Mouse (Mus musculus) inflammation-experienced regulatory T-cells, adult 6 months (primary cell): ENCODE measurements around the gene Gm5741. TPM values are rescaled to one million over a fixed set of nuclear protein-coding genes. Genes with fewer than 3 reads are reported as not detected.
"Not testable (repeated sequence)": the region's sequence is repeated elsewhere in the genome, so short reads cannot be mapped to it uniquely, and the experiment has no call there.

Source experiments
- ATAC-seq: one replicate; pipeline ENCODE4 v1.8.0; 2017
- polyA plus RNA-seq, 3 experiments: library from polyadenylated mRNA; unstranded; fragments of 100-300 nt; shearing (Covaris generic); gene quantifications; one replicate each; pipeline ENCODE4 v1.2.1; 2017

Gene Gm5741
- 1 to 10 TPM in 2 of 3 experiments, not detected in 1; 1.9 to 3.3 TPM for polyA plus RNA-seq

DNA sequence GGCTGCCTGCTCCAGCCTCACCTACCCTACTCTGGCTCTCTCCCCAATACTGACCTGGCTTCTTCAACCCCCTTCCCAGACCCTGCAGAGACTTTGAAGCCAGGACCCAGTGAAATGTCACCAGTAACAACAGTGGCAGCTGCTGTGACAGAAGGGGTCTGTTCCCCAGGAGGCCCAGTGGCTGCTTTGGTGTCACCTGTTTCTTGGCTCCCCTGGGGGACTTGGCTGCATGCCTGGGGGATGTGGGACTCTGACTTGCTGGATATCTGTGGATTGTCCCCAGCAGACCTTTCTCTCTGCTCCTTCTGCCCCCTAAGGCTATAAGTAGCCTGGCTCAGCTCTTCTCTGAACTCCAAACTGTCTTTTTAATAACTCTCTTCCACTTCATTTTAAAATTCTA is at the start of gene Gm5741:
Gm5741 (minus strand) TSS at position 1 of the 400 bp plus-strand sequence.
- ATAC-seq: no peak

DNA sequence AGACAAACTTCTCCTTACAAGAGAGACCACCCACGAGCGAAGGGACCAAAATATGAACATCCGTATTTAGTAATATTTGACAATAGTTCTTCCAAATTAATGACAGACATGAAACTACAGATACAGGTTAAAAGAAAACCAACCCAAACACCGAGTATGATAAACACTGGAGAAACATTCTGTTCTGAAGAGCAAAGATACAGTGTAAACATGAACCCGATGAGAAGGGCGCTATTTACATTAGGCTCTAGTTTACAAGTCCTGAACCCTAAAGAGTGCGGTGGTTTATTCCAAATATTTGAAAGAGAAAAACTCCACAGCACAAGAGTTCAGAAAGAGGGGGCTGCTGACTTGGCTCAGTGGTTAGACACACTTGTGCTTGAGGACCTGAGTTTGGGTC is 49.2 kb upstream of the Gm5741 start:
- no peak for ATAC-seq

DNA sequence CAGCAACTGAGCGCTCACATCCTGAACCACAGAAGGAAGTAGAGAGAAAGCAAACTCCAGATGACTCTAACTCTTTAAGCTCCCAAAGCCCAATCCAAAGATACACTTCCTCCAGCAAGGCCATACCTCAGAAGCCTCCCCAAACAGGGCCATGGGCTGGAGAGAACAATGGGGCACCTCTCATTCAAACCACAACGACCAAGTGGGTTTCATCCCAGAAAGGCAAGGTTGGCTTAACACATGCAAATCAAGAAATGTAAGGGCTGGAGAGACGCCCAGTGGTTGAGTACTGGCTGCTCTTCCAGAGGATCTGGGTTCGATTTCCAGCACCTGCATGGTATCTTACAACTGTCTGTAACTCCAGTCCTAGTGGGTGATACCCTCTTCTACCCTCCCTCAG is 47.7 kb upstream of the Gm5741 start:
- no peak for ATAC-seq

DNA sequence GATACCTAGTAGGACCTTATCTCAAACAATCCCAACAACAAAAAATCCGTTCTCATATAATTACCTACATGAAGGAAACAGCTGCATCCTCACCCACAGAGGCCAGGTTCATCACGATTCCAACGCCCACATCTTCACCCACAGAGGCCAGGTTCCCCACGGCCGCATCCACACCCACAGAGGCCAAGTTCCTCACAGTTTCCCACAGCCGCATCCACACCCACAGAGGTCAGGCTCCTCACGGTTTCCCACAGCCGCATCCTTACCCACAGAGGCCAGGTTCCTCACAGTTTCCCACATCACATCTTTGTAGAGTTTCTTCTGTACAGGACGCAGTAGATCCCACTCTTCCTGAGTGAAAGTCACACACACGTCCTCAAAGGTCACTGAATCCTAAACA is 45.5 kb upstream of the Gm5741 start:
- ATAC-seq: no peak

DNA sequence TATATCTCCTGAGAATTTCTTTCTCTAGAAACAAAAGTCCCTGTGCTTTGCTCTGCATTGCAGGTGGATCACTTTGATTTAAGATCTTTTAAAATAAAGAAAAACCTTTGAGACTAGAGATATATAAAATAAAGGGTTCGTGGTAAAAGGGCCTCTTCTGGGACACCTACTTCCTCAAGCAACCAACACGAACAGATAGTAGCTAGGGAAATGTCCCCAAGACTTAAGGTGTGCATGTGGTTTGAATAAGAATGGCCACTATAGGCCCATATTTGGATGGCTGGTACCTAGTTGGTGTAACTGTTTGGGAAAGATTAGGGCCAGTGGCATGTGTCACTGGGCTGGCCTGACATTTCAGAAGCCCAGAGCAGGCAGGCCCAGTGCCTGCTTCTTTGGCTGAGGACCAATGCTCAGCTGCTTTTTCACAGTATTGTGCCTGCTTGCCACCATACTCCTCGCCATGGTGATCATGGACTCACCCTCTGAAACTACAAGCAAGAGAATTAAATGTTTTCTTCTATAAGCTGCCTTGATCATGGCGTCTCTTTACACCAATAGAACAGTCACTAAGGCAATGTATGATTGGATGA is 32.4 kb upstream of the Gm5741 start:
- ATAC-seq: no peak

DNA sequence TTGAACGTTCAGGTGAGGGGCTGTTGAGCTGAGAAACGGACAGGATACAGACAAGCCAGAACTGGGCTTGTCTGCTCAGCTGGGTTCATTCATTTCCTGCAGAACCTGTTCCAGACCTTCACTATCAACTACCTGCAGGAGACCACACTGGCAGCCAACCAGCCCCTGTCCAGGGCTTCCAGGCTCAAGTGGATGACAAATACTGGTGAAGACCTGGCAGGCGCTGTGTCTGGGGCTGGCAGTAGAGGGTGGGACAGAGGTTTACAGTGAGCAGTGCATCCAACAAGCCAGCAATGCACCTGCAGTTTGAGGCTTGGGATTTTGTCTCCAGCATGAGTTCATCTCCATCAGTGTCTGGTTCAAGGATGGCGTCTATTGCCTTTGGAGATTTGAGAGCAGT is 29.1 kb upstream of the Gm5741 start:
- no peak for ATAC-seq

DNA sequence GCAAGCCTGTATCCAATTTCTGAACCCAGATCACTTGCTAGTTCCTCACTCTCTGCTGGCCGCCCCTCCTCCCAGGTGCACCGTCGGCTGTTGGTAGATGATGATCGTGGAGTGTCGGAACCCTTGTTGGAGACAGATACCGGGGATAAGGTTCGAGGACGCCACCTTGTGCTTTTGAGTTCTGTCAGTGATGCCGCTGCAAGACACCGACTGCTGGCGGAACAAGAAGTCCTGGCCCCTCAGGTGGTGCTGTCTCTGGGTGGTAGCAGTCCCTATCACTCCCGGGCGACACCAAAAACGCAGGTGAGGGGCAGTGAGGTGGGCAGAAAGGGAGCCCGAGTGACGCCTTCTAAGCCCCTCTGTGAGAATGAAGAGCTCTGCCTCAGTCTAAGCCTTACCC is 28.4 kb upstream of the Gm5741 start:
- no peak for ATAC-seq

DNA sequence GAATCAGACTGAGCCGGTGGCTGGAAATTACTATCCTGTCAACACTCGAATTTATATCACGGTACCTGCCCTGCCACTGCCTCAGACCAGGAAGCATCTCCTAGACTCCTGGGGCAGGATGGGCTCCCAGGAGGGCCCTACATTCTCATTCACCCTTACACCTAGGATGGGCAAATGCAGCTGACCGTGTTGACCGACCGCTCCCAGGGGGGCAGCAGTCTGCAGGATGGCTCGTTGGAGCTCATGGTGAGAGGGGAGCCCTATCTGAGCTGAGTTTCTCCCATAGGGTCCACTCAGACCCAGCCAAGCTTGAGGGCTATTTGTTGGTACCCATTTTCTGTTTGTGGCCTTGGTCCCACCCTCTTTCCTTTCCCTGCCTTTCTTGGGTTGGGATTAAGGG is 27.8 kb upstream of the Gm5741 start:
- ATAC-seq: no peak

DNA sequence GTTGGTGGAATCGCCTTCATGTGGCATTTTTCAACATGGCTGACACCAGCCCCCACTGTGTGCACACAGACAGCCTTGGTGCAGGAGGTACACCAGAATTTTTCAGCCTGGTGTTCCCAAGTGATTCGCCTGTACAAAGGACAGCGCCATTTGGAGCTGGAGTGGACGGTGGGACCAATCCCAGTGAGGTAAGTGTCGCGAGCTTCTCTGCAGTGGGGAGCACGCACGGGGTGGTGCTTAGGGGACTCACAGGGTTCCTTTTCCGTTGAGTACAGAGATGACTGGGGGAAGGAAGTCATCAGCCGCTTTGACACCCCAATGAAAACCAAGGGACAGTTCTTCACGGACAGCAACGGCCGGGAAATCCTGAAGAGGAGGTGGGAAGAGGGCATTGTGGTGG is 27.3 kb upstream of the Gm5741 start:
- no peak for ATAC-seq

DNA sequence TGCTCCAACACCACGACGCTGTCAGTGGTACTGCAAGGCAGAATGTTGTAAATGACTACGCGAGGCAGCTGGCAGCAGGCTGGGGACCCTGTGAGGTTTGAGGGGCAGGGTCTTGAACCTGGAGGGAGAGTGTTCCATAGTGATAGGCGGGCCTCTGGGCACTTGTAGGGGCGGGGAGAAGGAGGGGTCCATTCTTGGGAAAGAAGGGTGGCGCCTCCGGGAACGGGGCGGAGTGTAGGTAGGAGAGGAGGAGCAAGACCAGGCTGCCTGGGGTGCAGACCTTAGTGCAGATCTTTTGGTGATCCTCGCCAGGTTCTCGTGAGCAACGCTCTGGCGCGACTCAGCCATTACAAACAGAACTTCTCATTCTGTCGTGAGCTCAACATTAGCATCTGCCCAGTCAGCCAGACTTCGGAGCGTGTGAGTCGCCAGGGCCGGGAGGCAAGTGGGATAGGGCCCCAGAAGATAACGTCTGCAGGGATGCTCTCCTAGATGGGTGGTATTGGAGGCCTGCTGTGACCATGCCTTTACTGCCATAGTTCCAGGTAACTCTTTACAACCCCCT is 23.8 kb upstream of the Gm5741 start:
- ATAC-seq: no peak

DNA sequence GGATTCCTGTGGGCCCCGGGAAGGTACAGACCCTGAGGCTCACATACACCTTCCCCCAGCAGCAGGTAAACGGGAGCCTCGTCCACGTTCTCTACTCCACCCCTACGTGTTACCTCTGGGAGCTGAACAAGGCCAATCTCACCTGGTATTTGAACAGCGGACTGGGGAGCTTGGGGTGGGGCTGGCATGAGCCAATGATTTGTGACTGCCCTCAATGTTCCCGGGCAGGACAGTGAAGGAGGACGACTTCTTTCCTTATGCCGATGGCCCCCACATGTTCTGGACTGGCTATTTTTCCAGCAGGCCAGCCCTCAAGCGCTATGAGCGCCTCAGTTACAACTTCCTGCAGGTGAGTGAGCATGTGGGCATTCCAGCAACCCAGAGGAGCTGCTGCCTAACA is 23.1 kb upstream of the Gm5741 start:
- ATAC-seq: no peak

DNA sequence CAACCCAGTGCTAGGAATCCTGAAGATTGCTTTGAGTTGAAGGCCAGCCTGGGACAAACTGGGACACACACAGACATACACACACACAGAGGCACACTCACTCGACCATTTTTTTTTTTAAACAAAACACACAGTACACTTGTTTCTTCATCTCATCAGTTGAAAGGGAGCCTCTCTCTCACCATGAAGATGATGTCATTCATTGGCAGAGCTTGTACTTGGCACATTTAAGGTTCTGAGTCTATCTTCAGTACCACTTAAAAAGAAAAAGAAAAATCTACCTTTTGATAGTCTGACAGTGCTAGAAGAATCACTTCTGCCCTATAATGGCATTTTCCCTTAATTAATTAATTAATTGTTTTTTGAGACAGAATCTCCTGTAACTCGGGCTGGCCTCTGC is 21.0 kb upstream of the Gm5741 start:
- ATAC-seq: no peak

DNA sequence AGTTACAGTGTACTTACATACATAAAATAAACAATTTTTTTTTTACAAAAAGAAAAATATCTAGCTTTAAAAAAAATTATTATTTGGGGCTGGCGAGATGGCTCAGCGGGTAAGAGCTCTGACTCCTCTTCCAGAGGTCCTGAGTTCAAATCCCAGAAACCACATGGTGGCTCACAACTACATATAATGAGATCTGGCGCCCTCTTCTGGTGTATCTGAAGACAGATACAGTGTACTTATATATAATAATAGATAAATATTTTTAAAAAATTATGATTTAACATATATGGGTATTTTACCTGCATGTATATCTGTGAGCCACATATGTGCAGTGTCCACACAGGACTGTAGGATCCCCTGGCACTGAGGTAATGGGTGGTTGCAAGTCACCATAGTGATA is 18.5 kb upstream of the Gm5741 start:
- no peak for ATAC-seq

DNA sequence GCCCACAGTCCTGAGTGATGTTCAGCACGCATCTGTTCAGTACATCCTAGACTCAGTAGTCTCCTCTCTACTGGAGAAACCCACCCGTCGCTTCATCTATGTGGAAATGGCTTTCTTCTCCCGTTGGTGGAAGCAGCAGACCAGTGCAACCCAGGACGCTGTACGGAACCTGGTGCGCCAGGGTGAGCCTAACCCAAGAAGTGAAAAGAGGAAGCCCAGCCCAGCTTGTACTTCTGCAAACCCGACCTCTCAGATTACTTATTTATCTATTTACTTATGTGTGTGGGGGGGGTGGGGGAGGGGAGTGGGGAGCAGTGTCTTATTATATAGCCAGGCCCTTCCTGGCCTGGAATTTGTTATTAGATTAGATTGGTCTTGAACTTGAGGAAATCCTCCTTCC is 16.9 kb upstream of the Gm5741 start:
- no peak for ATAC-seq

DNA sequence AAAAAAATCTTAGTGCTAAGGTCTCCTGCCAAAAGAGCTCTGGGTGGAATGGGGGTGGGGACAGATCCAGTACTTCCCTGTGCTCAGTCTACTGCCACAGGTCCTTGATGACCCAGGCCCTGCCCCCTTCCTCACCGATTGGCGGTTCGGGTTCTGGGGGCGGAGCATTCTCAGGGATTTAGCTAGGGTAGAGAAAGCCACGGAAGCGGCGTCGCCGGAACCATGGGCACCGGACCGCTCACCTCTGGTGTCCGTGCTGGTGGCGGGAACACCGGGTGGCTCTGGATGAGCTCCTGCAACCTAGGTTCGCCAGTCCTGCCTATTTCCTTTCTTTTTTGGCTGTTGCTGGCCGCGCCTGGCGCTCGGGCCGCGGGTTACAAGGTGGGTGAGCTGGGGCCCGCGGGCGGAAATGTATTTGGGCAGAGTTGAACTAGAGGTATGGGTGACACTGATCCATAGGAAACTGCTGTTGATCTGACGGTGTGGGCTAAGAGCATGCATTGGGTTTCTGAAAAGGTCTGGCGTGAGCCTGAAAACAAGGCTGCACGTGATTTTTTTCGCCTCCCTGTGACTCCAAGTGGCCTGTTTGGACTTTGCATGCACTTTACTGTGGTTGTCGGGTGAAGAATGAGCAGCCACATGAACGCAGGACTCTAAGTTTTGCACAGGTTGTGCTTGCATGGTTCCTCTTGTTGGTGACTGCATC is 15.5 kb upstream of the Gm5741 start, which contains the start of gene Man2b1:
Man2b1 (plus strand) TSS at position 163 of the 706 bp plus-strand sequence.
- ATAC-seq: peak; percentile 89

DNA sequence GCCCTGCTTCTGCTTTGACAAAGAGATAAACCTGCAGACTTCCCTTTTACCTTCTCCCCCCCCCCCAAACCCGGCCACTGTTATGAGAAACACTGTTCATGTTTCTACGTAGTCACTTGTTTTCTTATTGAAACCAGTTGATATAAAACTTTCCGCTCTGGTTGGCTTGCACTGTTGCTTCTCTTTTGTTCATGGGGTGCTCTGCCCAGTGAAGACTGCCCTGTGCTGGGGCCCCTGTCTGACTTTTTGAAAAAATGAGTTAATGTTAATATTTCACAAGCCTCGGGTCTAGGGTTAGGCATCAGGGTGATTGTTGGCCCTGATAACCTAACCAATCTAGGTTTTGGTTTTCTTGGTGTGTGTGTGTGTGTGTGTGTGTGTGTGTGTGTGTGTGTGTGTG is 14.4 kb upstream of the Gm5741 start:
- ATAC-seq: not testable (repeated sequence)

DNA sequence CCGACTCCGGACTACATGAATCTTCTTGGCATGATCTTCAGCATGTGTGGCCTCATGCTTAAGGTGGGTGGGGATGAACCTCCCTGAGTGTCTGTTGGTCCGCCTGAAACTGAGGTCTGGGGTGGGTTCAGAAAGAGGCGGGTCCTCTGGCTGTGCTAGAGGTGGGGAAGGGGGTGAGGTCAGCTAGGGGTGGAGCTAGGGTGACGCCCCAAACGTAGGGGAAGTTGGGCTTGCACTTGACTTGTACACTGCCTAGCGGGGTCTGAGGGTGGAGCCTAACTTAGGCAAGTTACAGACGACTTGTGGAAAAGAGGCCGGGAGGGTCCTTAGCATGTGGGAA is 13.4 kb upstream of the Gm5741 start, which contains the start of gene Wdr83:
Wdr83 (minus strand) TSS at position 91 of the 340 bp plus-strand sequence.
- peak; percentile 27 for ATAC-seq

DNA sequence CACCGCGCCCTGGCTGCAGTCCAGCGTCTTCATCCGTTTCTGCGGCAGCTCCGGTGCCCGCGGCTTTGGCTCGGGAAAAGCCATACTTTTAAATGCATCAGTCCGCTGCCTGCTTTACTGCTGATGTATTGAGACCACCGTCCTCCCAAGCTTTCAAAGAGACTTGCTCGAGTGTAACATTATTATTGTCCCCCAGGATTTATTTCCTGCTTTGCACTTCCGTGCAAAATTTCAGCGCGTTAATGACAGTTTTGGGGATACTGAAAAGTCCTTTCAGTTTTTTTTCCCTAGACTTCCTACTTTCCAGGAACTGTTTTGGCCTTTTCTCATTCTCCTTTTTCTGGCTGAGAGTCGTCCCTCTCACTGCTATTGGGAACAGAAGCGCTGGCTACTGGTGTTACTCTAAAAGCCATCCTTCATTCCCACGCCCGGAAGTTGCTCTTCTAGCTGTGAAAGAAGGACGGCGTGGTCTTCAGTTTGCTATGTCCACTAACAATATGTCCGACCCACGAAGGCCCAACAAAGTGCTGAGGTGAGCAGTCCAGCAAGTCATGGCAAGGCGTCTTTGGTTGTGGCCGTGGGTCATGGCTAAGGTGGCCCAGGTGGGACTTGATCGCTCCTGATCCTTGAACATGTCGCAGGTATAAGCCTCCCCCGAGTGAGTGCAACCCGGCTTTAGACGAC is 12.9 kb upstream of the Gm5741 start, which contains the start of gene Wdr83os:
Wdr83os (plus strand) TSS at position 209 of the 684 bp plus-strand sequence.
- peak; percentile 18 for ATAC-seq

DNA sequence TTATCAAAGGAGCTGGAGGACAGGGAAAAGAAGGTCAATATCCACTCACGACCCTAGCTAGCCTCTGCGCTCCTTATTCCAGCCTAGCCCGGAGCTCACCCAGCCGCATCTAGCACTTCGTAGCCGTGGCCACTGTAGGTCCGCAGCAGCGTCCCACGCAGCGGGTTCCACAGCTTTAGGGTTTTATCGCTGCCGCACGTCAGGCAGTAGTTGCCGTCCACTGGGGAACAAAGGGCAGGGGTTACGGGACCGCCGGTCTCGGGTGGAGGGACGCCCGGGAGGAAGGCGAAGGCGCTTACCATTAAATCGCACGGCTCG is 12.4 kb upstream of the Gm5741 start:
- ATAC-seq: no peak

DNA sequence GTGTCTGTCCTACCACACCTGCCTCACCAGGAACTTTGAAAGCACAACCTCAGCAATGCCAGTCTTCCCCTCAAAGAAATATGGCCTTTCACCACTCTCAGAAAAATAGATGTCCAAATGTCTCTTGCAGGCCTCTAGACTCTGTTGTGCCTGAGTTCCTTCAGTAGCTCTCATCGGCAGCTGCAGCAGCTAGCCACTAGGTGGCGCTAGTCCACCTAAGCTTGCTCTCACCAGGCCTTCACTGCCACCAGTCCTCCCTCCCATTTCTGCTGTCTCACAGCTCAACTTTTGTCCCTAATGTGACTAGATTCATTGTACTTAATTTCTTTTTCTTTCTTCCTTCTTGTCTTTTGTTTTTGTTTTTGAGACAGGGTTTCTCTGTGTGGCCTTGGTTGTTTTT is 9.2 kb upstream of the Gm5741 start:
- peak; percentile 62 for ATAC-seq

DNA sequence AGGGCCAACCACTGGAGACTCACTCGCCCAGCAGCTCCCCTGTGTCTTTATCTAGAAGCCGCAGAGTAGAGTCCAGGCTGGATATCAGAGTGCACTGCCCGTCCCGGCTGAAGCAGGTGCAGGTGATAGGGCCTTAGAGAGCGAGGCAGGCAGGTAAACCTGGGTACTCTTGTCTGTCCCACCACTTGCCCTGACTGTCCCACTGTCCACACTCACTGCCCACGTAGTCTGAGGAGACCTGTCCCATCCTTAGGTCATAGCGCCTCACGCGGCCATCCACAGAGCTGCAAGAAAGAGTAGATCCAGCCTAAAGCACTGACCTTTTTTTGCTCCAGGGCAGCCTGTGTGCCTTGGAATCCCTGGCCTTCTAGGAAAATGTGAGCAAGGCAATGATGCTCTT is 8.2 kb upstream of the Gm5741 start:
- no peak for ATAC-seq

DNA sequence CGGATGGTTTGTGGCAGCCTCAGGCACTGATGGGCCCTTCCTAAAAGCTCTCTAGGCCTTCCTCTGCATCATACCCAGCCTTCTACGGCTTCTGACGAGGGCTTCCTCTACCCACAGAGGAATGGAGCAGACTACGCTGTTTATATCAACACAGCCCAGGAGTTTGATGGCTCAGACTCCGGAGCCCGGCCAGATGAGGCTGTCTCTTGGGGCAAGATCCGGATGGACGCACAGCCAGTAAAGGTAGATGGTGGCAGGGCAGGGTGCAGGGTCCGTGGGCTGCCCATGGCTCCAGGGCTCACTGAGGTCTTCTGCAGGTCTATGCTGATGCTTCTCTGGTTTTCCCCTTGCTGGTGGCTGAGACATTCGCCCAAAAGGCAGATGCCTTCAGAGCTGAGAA is 6.8 kb upstream of the Gm5741 start:
- no peak for ATAC-seq

DNA sequence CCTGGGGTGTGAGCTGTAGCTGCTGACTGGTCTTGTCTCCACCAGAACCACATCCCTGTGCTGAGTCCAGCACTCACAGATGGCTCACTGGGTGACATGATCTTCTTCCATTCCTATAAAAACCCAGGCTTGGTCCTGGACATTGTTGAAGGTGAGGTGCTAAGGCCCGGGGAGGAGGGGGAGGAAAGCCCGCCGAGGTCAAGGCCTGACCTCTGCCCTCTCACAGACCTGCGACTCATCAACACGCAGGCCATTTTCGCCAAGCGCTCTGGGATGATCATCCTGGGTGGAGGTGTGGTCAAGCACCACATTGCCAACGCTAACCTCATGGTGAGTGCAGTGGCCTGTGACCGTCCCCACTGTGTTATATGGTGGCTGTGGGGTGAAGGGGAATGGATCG is 6.4 kb upstream of the Gm5741 start:
- no peak for ATAC-seq
